Mouse (Mus musculus) liver, adult 2 months (tissue): ENCODE data around the gene Atp5g3.

Experiments
- CTCF ChIP-seq: fragments of 200-500 bp; IDR thresholded peaks from 2 replicates; pipeline ENCODE4 v1.5.1; 2011; ENCODE audit warnings: low read depth, low read length, control low read depth
- POLR2A ChIP-seq: fragments of 200-500 bp; IDR thresholded peaks from 2 replicates; pipeline ENCODE4 v1.6.1; 2011; ENCODE audit warnings: low read length, control low read depth; ENCODE audit not compliant: insufficient read depth; ENCODE audit errors: extremely low read depth

- no peak for TF ChIP-seq POLR2A
- TF ChIP-seq CTCF, result no peak
Observed at GRCm38 (mm10) chr2:73860046-73860624, 51.0 kb downstream of the Atp5g3 start.
